In the genomic region with DNA sequence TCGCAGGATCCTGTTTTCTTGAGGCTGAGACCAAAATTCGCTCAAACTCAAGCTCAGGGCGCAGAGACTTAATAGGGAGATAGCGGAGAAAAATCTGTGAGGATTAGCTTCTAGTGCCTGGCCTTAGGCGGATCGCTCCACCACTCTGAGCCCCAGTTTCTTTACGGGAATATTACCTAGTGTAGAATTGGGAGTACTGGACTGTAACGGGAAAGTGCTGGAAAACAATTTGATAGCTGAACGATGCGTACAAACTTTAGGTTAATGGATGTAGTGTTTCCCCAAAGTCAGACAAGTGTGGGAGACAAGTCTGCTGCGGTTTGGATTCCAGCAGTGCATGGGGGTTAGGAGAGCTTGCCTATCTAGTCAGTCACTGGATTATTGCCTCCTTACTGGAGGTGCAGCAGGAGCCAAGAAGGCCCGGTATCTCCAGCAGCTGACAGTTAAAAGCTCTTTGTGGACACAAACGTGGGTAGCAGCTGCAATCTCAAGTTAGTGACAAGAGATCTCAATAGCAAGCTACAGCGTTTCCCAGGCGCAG, we compare ENCODE assay signal across 8 mouse cellular contexts. TPM values are rescaled to one million over a fixed set of nuclear protein-coding genes. Genes with fewer than 3 reads are reported as not detected.
A peak's percentile ranks its signal among the peaks of the same experiment; 100 is the strongest.
DNase-seq lines count a peak whose midpoint lies in the region; ATAC-seq and TF ChIP-seq lines count a peak whose summit lies in the region.

TSS of gene Gpx7 (minus strand) at position 101 of the 541 bp plus-strand sequence.

- peak; percentile 16 for DNase-seq in adrenal gland, adult 2 months
- no peak for DNase-seq in adrenal gland, adult 18-20 months (ENCODE audit: low spot score in 2 of 2)
- DNase-seq in spleen, adult 2 months (ENCODE audit: low read depth in 1 of 2, low spot score in 2 of 2), result no peak
- DNase-seq in spleen, postnatal 10 days (ENCODE audit: low spot score in 2 of 2), result no peak
- DNase-seq in hindbrain, embryonic 11.5 days (ENCODE audit: low spot score), result peak; percentile 54
- DNase-seq in lung, postnatal 36 days, result peak; percentile 4
- DNase-seq in B cell, adult 2 months, result no peak
- DNase-seq in urinary bladder, adult 18-20 months (ENCODE audit: low spot score in 2 of 2), result no peak

- WGBS in spleen, adult 2 months, result 46% methylated on average over 15 of the region's 15 CpGs
- 8% methylated on average over 15 of the region's 15 CpGs for WGBS in hindbrain, embryonic 11.5 days

- H3K4me1 ChIP-seq in spleen, adult 2 months (ENCODE audit: control insufficient read depth, insufficient read depth, insufficient read length), result peaks cover 7% of the 10 kb centered on the region
- peaks cover 11% of the 10 kb centered on the region; the same call in 1 of the 2 replicates for H3K4me1 ChIP-seq in hindbrain, embryonic 11.5 days (replicated peaks; ENCODE audit: control insufficient read depth, insufficient read depth, low read length)

- H3K9me3 ChIP-seq in hindbrain, embryonic 11.5 days (ENCODE audit: control insufficient read depth, low read length), result no peaks in the 10 kb centered on the region

- TF ChIP-seq CTCF in spleen, adult 2 months (IDR thresholded peaks at IDR 0.05; ENCODE audit: extremely low read depth, insufficient read depth, insufficient read length, insufficient replicate concordance), result no peak

- H3K27me3 ChIP-seq in spleen, adult 2 months (ENCODE audit: control insufficient read depth, insufficient read depth, low read length), result no peaks in the 10 kb centered on the region
- H3K27me3 ChIP-seq in hindbrain, embryonic 11.5 days (ENCODE audit: control insufficient read depth, insufficient read depth, low read length), result no peaks in the 10 kb centered on the region

- peak within 1 kb of the TSS; percentile 41; the same call in 1 of the 2 replicates for H3K27ac ChIP-seq in spleen, adult 2 months (ENCODE audit: insufficient read depth, low read length)
- peak within 1 kb of the TSS; percentile 54; the same call in 1 of the 2 replicates for H3K27ac ChIP-seq in hindbrain, embryonic 11.5 days (ENCODE audit: low read depth, low read length)

- peak within 1 kb of the TSS; percentile 74 for H3K9ac ChIP-seq in hindbrain, embryonic 11.5 days (ENCODE audit: low read depth, low read length)

- peak within 1 kb of the TSS; percentile 59 for H3K4me3 ChIP-seq in spleen, adult 2 months (ENCODE audit: extremely low read depth, insufficient read depth, insufficient read length)
- H3K4me3 ChIP-seq in hindbrain, embryonic 11.5 days (ENCODE audit: low read depth, low read length), result peak within 1 kb of the TSS; percentile 39

- TF ChIP-seq POLR2A in spleen, adult 2 months (IDR thresholded peaks at IDR 0.05; ENCODE audit: low read depth, low read length), result no peak

- H3K4me2 ChIP-seq in hindbrain, embryonic 11.5 days (replicated peaks; ENCODE audit: low read depth, low read length), result peak within 1 kb of the TSS; percentile 86

- H3K36me3 ChIP-seq in spleen, adult 2 months (ENCODE audit: control insufficient read depth, insufficient read depth, low read length), result no peaks in the 10 kb centered on the region
- no peaks in the 10 kb centered on the region for H3K36me3 ChIP-seq in hindbrain, embryonic 11.5 days (ENCODE audit: control insufficient read depth, insufficient read depth, low read length)

- ATAC-seq in hindbrain, embryonic 11.5 days (ENCODE audit: low FRiP score), result no peak

RNA-seq across cellular contexts. Expression of gene Gpx7, which starts in this region (rescaled TPM):
- total RNA-seq in adrenal gland, adult 2 months (2021), result 1 to 10 TPM; 5.1 to 8.5 TPM
- 8.4 and 9.4 TPM in 2 replicates for polyA plus RNA-seq in adrenal gland, adult 2 months (2012; rRNA removed)
- total RNA-seq in adrenal gland, adult 18-20 months (2021), result 1 to 10 TPM; 4.3 TPM
- 2.7 and 2.9 TPM in 2 replicates for polyA plus RNA-seq in spleen, adult 2 months (2012; rRNA removed)
- 47.3 and 52.8 TPM in 2 replicates for polyA plus RNA-seq in hindbrain, embryonic 11.5 days (2014; fragmentation: Nextera tagmentation; extraction: Ambion mirVana)

Comparison
In these comparisons a context has a peak if more than half of its experiments do, and no peak if none do; other contexts are left out.
1. DNase-seq: peak in adrenal gland, adult 2 months (single experiment), hindbrain, embryonic 11.5 days (single experiment) and lung, postnatal 36 days (single experiment); none in adrenal gland, adult 18-20 months (0 of 2), spleen, adult 2 months (0 of 2), spleen, postnatal 10 days (0 of 2), B cell, adult 2 months (0 of 2) and urinary bladder, adult 18-20 months (0 of 2).